Mouse (Mus musculus) bone marrow, adult 2 months (tissue): ENCODE data around the gene Polr3a. TPM values are rescaled to one million over a fixed set of nuclear protein-coding genes. Genes with fewer than 3 reads are reported as not detected.

ENCODE experiments used
- H3K27ac ChIP-seq: fragments of 200-500 bp; 2 replicates; pipeline ENCODE4 v1.5.1; 2012; ENCODE audit warnings: low read depth, mild to moderate bottlenecking, control low read depth, inconsistent platforms, low read length; ENCODE audit not compliant: control insufficient read depth, poor library complexity, insufficient read depth
- H3K4me1 ChIP-seq: fragments of 200-500 bp; 2 replicates; pipeline ENCODE4 v1.6.1; 2011; ENCODE audit warnings: low read length; ENCODE audit not compliant: control insufficient read depth, insufficient read depth
- H3K4me3 ChIP-seq: fragments of 200-500 bp; replicated peaks from 2 replicates; pipeline ENCODE3; 2011; ENCODE audit warnings: mild to moderate bottlenecking, low read depth, low read length, control low read depth; ENCODE audit not compliant: control insufficient read depth
- CTCF ChIP-seq: fragments of 200-500 bp; IDR thresholded peaks from 2 replicates; pipeline ENCODE4 v1.5.1; 2011; ENCODE audit warnings: low read length, control low read depth; ENCODE audit not compliant: control insufficient read depth, insufficient read depth
- POLR2A ChIP-seq: fragments of 200-500 bp; IDR thresholded peaks from 2 replicates; pipeline ENCODE4 v1.6.1; 2011; ENCODE audit warnings: low read depth, mild to moderate bottlenecking, control low read depth, low read length, borderline replicate concordance; ENCODE audit not compliant: control insufficient read depth
- WGBS: fragments of 180-500 bp; shearing (Covaris S2); methylation state at CpG from one replicate; pipeline ENCODE4 v1.1.7; 2018; 5-methylcytosine and 5-hydroxymethylcytosine counted together
- polyA plus RNA-seq: library from polyadenylated mRNA; stranded (reverse); fragments of >200 nt; gene quantifications from 2 replicates; pipeline ENCODE4 v1.2.4, GENCODE M21; 2011; ENCODE audit warnings: low replicate concordance; ENCODE audit not compliant: missing spikeins, insufficient read depth, insufficient read length

Gene Polr3a
- polyA plus RNA-seq, 1 experiment = 6.9 TPM

GRCm38 (mm10) chr14:24510679-24511078 lies 23.8 kb upstream of the Polr3a start:
- 79% methylated on average over 2 of the region's 2 CpGs for WGBS
- TF ChIP-seq POLR2A = no peak
- TF ChIP-seq CTCF = no peak
- H3K27ac ChIP-seq = no peak overlapping the region
- H3K4me1 ChIP-seq = no peaks in the 10 kb centered on the region
- H3K4me3 ChIP-seq = no peak overlapping the region

GRCm38 (mm10) chr14:24510218-24510617 lies 23.4 kb upstream of the Polr3a start:
- TF ChIP-seq POLR2A = no peak
- TF ChIP-seq CTCF = peak; percentile 46; the same call in 1 of the 2 replicates
- 94% methylated on average over 1 of the region's 1 CpGs for WGBS
- no peak overlapping the region for H3K4me3 ChIP-seq
- no peak overlapping the region for H3K27ac ChIP-seq
- no peaks in the 10 kb centered on the region for H3K4me1 ChIP-seq

GRCm38 (mm10) chr14:24509557-24509956 lies 22.7 kb upstream of the Polr3a start:
- Histone ChIP-seq H3K27ac (no peak overlapping the region), H3K4me3 (no peak overlapping the region), H3K4me1 (no peaks in the 10 kb centered on the region)
- TF ChIP-seq CTCF (no peak), POLR2A (no peak)
- 65% methylated on average over 5 of the region's 5 CpGs for WGBS

- TF ChIP-seq POLR2A (no peak), CTCF (no peak)
- WGBS = 20% methylated on average over 18 of the region's 18 CpGs
- no peak overlapping the region for H3K27ac ChIP-seq
- no peak overlapping the region for H3K4me3 ChIP-seq
- H3K4me1 ChIP-seq = no peaks in the 10 kb centered on the region
These were observed 21.4 kb upstream of the Polr3a start for GRCm38 (mm10) chr14:24508070-24508773.

GRCm38 (mm10) chr14:24507452-24508069 lies 20.7 kb upstream of the Polr3a start:
- 24% methylated on average over 14 of the region's 14 CpGs for WGBS
- Histone ChIP-seq H3K4me1 (no peaks in the 10 kb centered on the region), H3K27ac (no peak overlapping the region), H3K4me3 (no peak overlapping the region)
- TF ChIP-seq CTCF = no peak
- TF ChIP-seq POLR2A = no peak

GRCm38 (mm10) chr14:24501256-24501655 lies 14.4 kb upstream of the Polr3a start:
- WGBS = 77% methylated on average over 4 of the region's 4 CpGs
- Histone ChIP-seq H3K4me1 (no peaks in the 10 kb centered on the region), H3K4me3 (no peak overlapping the region), H3K27ac (no peak overlapping the region)
- TF ChIP-seq CTCF = no peak
- TF ChIP-seq POLR2A = no peak

GRCm38 (mm10) chr14:24500845-24501186 lies 14.0 kb upstream of the Polr3a start:
- no peak overlapping the region for H3K4me3 ChIP-seq
- no peak overlapping the region for H3K27ac ChIP-seq
- 59% methylated on average over 8 of the region's 8 CpGs for WGBS
- no peak for TF ChIP-seq CTCF
- TF ChIP-seq POLR2A = no peak
- H3K4me1 ChIP-seq = no peaks in the 10 kb centered on the region

GRCm38 (mm10) chr14:24500091-24500844 lies 13.4 kb upstream of the Polr3a start:
- H3K4me3 ChIP-seq = no peak overlapping the region
- H3K4me1 ChIP-seq = no peaks in the 10 kb centered on the region
- TF ChIP-seq POLR2A (no peak), CTCF (peak; percentile 66)
- no peak overlapping the region for H3K27ac ChIP-seq
- 30% methylated on average over 18 of the region's 18 CpGs for WGBS
